In the genomic region with DNA sequence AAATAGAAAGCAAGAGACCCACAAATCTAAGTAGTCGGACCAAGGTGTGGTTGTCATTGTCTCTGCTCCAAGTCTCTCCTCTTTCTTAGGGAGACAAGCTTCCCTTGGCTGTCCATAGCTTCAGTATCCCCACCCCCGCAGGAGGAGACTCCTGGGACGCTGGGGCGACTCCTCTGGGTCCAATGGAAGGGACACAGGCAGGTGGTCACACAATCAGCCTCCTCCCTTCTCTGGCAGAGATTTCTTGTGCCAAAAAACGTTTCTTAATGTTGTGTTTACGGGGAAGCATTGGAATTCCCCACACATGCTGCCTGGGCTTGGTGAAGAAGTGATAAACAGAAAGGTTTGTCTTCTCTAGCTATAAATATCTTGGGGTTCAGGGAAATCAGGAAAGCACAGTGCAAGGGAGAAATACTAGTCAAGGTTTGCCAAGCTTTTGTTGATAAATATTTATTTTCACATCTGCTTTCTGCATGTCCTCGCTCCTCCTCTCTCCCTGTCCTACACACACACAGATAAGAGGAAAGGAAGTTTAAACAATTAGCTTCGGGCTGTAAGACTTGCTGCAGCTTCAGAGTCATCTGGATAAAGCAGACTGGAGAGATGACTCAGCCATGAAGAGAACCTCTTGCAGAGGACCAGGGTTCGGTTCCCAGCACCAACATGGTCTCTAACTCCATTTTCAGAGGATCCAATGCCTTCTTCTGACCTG, we compare ENCODE assay signal across 8 mouse cellular contexts. TPM values are rescaled to one million over a fixed set of nuclear protein-coding genes. Genes with fewer than 3 reads are reported as not detected.
DNase-seq lines count a peak whose midpoint lies in the region; ATAC-seq and TF ChIP-seq lines count a peak whose summit lies in the region.

No protein-coding gene starts in this region.

- H3K4me2 ChIP-seq in forebrain, embryonic 12.5 days, result peak overlapping the region; percentile 40
- peak overlapping the region; percentile 42 for H3K4me2 ChIP-seq in hindbrain, embryonic 13.5 days
- H3K4me2 ChIP-seq in lung, embryonic 14.5 days, result peak overlapping the region; percentile 50

- WGBS in forebrain, embryonic 12.5 days, result 45% methylated on average over 9 of the region's 9 CpGs
- 40% methylated on average over 9 of the region's 9 CpGs for WGBS in hindbrain, embryonic 13.5 days
- WGBS in lung, embryonic 14.5 days, result 26% methylated on average over 9 of the region's 9 CpGs

- H3K9me3 ChIP-seq in forebrain, embryonic 12.5 days, result no peaks in the 10 kb centered on the region
- peaks cover 6% of the 10 kb centered on the region; the same call in 1 of the 2 replicates for H3K9me3 ChIP-seq in hindbrain, embryonic 13.5 days
- H3K9me3 ChIP-seq in lung, embryonic 14.5 days (ENCODE audit: low read depth, low read length), result no peaks in the 10 kb centered on the region; the same call in 1 of the 2 replicates

- peak; percentile 38 for DNase-seq in adrenal gland, postnatal 14 days
- DNase-seq in adrenal gland, postnatal 10 days, result no peak
- peak; percentile 68 for DNase-seq in lung, embryonic 14.5 days
- DNase-seq in thymus, postnatal 4 days, result no peak
- DNase-seq in right cerebral cortex, postnatal 25 days, result no peak
- no peak for DNase-seq in thymus, adult 18-20 months

- H3K27me3 ChIP-seq in forebrain, embryonic 12.5 days, result peaks cover 6% of the 10 kb centered on the region; the same call in 1 of the 2 replicates
- H3K27me3 ChIP-seq in hindbrain, embryonic 13.5 days, result no peaks in the 10 kb centered on the region
- no peaks in the 10 kb centered on the region for H3K27me3 ChIP-seq in lung, embryonic 14.5 days (ENCODE audit: insufficient read depth, low read length)

- H3K9ac ChIP-seq in forebrain, embryonic 12.5 days, result no peak overlapping the region
- no peak overlapping the region for H3K9ac ChIP-seq in hindbrain, embryonic 13.5 days
- H3K9ac ChIP-seq in lung, embryonic 14.5 days, result no peak overlapping the region

- no peak for TF ChIP-seq CTCF in lung, embryonic 14.5 days (IDR thresholded peaks at IDR 0.05; ENCODE audit: low read depth)

- no peaks in the 10 kb centered on the region for H3K36me3 ChIP-seq in forebrain, embryonic 12.5 days (replicated peaks)
- no peaks in the 10 kb centered on the region for H3K36me3 ChIP-seq in hindbrain, embryonic 13.5 days
- H3K36me3 ChIP-seq in lung, embryonic 14.5 days (ENCODE audit: insufficient read depth), result no peaks in the 10 kb centered on the region

- ATAC-seq in forebrain, embryonic 12.5 days (ENCODE audit: low FRiP score), result no peak
- peak; percentile 37; the same call in 1 of the 2 replicates for ATAC-seq in hindbrain, embryonic 13.5 days (ENCODE audit: low FRiP score)
- ATAC-seq in lung, embryonic 14.5 days (ENCODE audit: insufficient read depth), result peak; percentile 62; the same call in 1 of the 2 replicates

- H3K27ac ChIP-seq in forebrain, embryonic 12.5 days, result no peak overlapping the region
- 0 out of 2 replicates have a peak overlapping the region, but pooled peaks have one; percentile 52 for H3K27ac ChIP-seq in hindbrain, embryonic 13.5 days
- peak overlapping the region; percentile 19; the same call in 1 of the 2 replicates for H3K27ac ChIP-seq in lung, embryonic 14.5 days (ENCODE audit: low read depth)

- peaks cover 14% of the 10 kb centered on the region for H3K4me1 ChIP-seq in forebrain, embryonic 12.5 days
- peaks cover 14% of the 10 kb centered on the region for H3K4me1 ChIP-seq in hindbrain, embryonic 13.5 days (replicated peaks)
- H3K4me1 ChIP-seq in lung, embryonic 14.5 days (ENCODE audit: insufficient read depth), result no peaks in the 10 kb centered on the region; the same call in 1 of the 2 replicates

- no peak overlapping the region for H3K4me3 ChIP-seq in forebrain, embryonic 12.5 days (replicated peaks)
- H3K4me3 ChIP-seq in hindbrain, embryonic 13.5 days, result no peak overlapping the region
- H3K4me3 ChIP-seq in lung, embryonic 14.5 days (ENCODE audit: low read depth, low read length), result no peak overlapping the region

RNA-seq across cellular contexts. Expression of a gene that starts 34.5 kb away (rescaled TPM):
- total RNA-seq in adrenal gland, postnatal 14 days (2021), result 0.26 TPM in 1 of 2 replicates, not detected in the other
- total RNA-seq in adrenal gland, postnatal 10 days (2021), result 1 to 10 TPM in 1 of 2 experiments, under 1 TPM in 1; 0.39 to 1.1 TPM
- 3.7 and 4.3 TPM in 2 replicates for polyA plus RNA-seq in forebrain, embryonic 12.5 days (2016; fragmentation: Nextera tagmentation; extraction: Ambion mirVana)
- 8.5 and 10.7 TPM in 2 replicates for polyA plus RNA-seq in hindbrain, embryonic 13.5 days (2015; fragmentation: Nextera tagmentation; extraction: Ambion mirVana)
- polyA plus RNA-seq in lung, embryonic 14.5 days (2014; fragmentation: Nextera tagmentation; extraction: Ambion mirVana), result 6.6 and 6.7 TPM in 2 replicates

Comparison
In these comparisons a context has a peak if more than half of its experiments do, and no peak if none do; other contexts are left out.
1. DNase-seq: peak in adrenal gland, postnatal 14 days (single experiment) and lung, embryonic 14.5 days (single experiment); none in adrenal gland, postnatal 10 days (single experiment), thymus, postnatal 4 days (single experiment), right cerebral cortex, postnatal 25 days (single experiment) and thymus, adult 18-20 months (0 of 2).
2. Peak in every context shown above with its lines, with median percentiles within 50 percentile points of each other: H3K4me2 ChIP-seq.